Mouse (Mus musculus): Measurements from ENCODE around the gene Rnft1. TPM values are rescaled to one million over a fixed set of nuclear protein-coding genes. Genes with fewer than 3 reads are reported as not detected.
"Not testable (repeated sequence)": the region's sequence is repeated elsewhere in the genome, so short reads cannot be mapped to it uniquely, and the experiment has no call there.

The Rnft1 gene
- 24.2 and 29.7 TPM in 2 replicates for polyA plus RNA-seq (2016; fragmentation: Nextera tagmentation; extraction: Ambion mirVana)

GRCm38 (mm10) chr11:86484101-86484868 is at the start of gene Rnft1:
Gene Rnft1, plus strand, starts transcription at chr11:86484657.
- Histone ChIP-seq H3K36me3 (peaks cover 6% of the 10 kb centered on the region; the same call in 1 of the 2 replicates), H3K27me3 (ENCODE audit: low read depth, poor library complexity, severe bottlenecking) (no peaks in the 10 kb centered on the region), H3K4me1 (peaks cover 13% of the 10 kb centered on the region), H3K27ac (peak within 1 kb of the TSS; percentile 89), H3K9me3 (replicated peaks) (no peaks in the 10 kb centered on the region), H3K4me3 (peak within 1 kb of the TSS; percentile 70)
- DNase-seq (ENCODE audit: low spot score): peak; percentile 98
- WGBS: under 1% methylated on average over 67 of the region's 68 CpGs

- Histone ChIP-seq H3K27me3 (ENCODE audit: low read depth, poor library complexity, severe bottlenecking) (no peaks in the 10 kb centered on the region), H3K4me1 (peaks cover 17% of the 10 kb centered on the region), H3K9me3 (replicated peaks) (no peaks in the 10 kb centered on the region), H3K27ac (no peak overlapping the region), H3K36me3 (no peaks in the 10 kb centered on the region), H3K4me3 (no peak overlapping the region)
- WGBS: 22% methylated on average over 5 of the region's 5 CpGs
- DNase-seq (ENCODE audit: low spot score): peak; percentile 45
Observed at GRCm38 (mm10) chr11:86436843-86437242, 47.6 kb upstream of the Rnft1 start.

GRCm38 (mm10) chr11:86438261-86438660 is 46.2 kb upstream of the Rnft1 start:
- Histone ChIP-seq H3K36me3 (no peaks in the 10 kb centered on the region), H3K4me3 (no peak overlapping the region), H3K9me3 (replicated peaks) (no peaks in the 10 kb centered on the region), H3K27ac (no peak overlapping the region), H3K27me3 (ENCODE audit: low read depth, poor library complexity, severe bottlenecking) (no peaks in the 10 kb centered on the region), H3K4me1 (peaks cover 13% of the 10 kb centered on the region)
- 52% methylated on average over 4 of the region's 4 CpGs for WGBS
- no peak for DNase-seq (ENCODE audit: low spot score)

- H3K4me3 ChIP-seq: no peak overlapping the region
- WGBS: 74% methylated on average over 5 of the region's 5 CpGs
- no peak overlapping the region for H3K27ac ChIP-seq
- peaks cover 7% of the 10 kb centered on the region; the same call in 1 of the 2 replicates for H3K4me1 ChIP-seq
- no peaks in the 10 kb centered on the region for H3K9me3 ChIP-seq (replicated peaks)
- no peak for DNase-seq (ENCODE audit: low spot score)
- H3K36me3 ChIP-seq: no peaks in the 10 kb centered on the region
- H3K27me3 ChIP-seq (ENCODE audit: low read depth, poor library complexity, severe bottlenecking): no peaks in the 10 kb centered on the region
Observed at GRCm38 (mm10) chr11:86440791-86441190, 43.7 kb upstream of the Rnft1 start.

GRCm38 (mm10) chr11:86453991-86454390 is 30.5 kb upstream of the Rnft1 start:
- Histone ChIP-seq H3K4me1 (no peaks in the 10 kb centered on the region), H3K27me3 (ENCODE audit: low read depth, poor library complexity, severe bottlenecking) (no peaks in the 10 kb centered on the region), H3K4me3 (no peak overlapping the region), H3K27ac (no peak overlapping the region), H3K36me3 (no peaks in the 10 kb centered on the region), H3K9me3 (replicated peaks) (no peaks in the 10 kb centered on the region)
- WGBS: 90% methylated on average over 5 of the region's 5 CpGs
- no peak for DNase-seq (ENCODE audit: low spot score)

- no peaks in the 10 kb centered on the region for H3K9me3 ChIP-seq (replicated peaks)
- WGBS: 88% methylated on average over 6 of the region's 6 CpGs
- no peaks in the 10 kb centered on the region for H3K4me1 ChIP-seq
- DNase-seq (ENCODE audit: low spot score): no peak
- no peaks in the 10 kb centered on the region for H3K27me3 ChIP-seq (ENCODE audit: low read depth, poor library complexity, severe bottlenecking)
- H3K4me3 ChIP-seq: no peak overlapping the region
- no peak overlapping the region for H3K27ac ChIP-seq
- H3K36me3 ChIP-seq: no peaks in the 10 kb centered on the region
Observed at GRCm38 (mm10) chr11:86457545-86457944, 26.9 kb upstream of the Rnft1 start.

- Histone ChIP-seq H3K36me3 (no peaks in the 10 kb centered on the region), H3K4me3 (no peak overlapping the region), H3K27ac (no peak overlapping the region), H3K9me3 (replicated peaks) (no peaks in the 10 kb centered on the region), H3K4me1 (no peaks in the 10 kb centered on the region), H3K27me3 (ENCODE audit: low read depth, poor library complexity, severe bottlenecking) (no peaks in the 10 kb centered on the region)
- DNase-seq (ENCODE audit: low spot score): no peak
- WGBS: 91% methylated on average over 6 of the region's 6 CpGs
Observed at GRCm38 (mm10) chr11:86458866-86459265, 25.6 kb upstream of the Rnft1 start.

GRCm38 (mm10) chr11:86462579-86462978 is 21.9 kb upstream of the Rnft1 start:
- DNase-seq (ENCODE audit: low spot score): no peak
- Histone ChIP-seq H3K9me3 (replicated peaks) (no peaks in the 10 kb centered on the region), H3K36me3 (no peaks in the 10 kb centered on the region)

GRCm38 (mm10) chr11:86464275-86464674 is 20.2 kb upstream of the Rnft1 start:
- WGBS: 20% methylated on average over 8 of the region's 8 CpGs
- DNase-seq (ENCODE audit: low spot score): peak; percentile 79
- peaks cover 19% of the 10 kb centered on the region for H3K4me1 ChIP-seq
- not testable (repeated sequence) for H3K36me3 ChIP-seq; H3K27ac ChIP-seq; H3K9me3 ChIP-seq (replicated peaks); H3K27me3 ChIP-seq (ENCODE audit: low read depth, poor library complexity, severe bottlenecking); H3K4me3 ChIP-seq

More at GRCm38 (mm10) chr11:86462579-86462978, 21.9 kb upstream of the Rnft1 start:
- H3K4me3 ChIP-seq: no peak overlapping the region
- no peak overlapping the region for H3K27ac ChIP-seq
- H3K4me1 ChIP-seq: peaks cover 9% of the 10 kb centered on the region; the same call in 1 of the 2 replicates
- H3K27me3 ChIP-seq (ENCODE audit: low read depth, poor library complexity, severe bottlenecking): no peaks in the 10 kb centered on the region

GRCm38 (mm10) chr11:86468345-86468744 is 16.1 kb upstream of the Rnft1 start:
- H3K4me3 ChIP-seq: no peak overlapping the region
- H3K27me3 ChIP-seq (ENCODE audit: low read depth, poor library complexity, severe bottlenecking): no peaks in the 10 kb centered on the region
- WGBS: 83% methylated on average over 8 of the region's 8 CpGs
- no peak for DNase-seq (ENCODE audit: low spot score)
- H3K27ac ChIP-seq: no peak overlapping the region
- no peaks in the 10 kb centered on the region for H3K9me3 ChIP-seq (replicated peaks)
- peaks cover 30% of the 10 kb centered on the region for H3K4me1 ChIP-seq
- H3K36me3 ChIP-seq: no peaks in the 10 kb centered on the region

GRCm38 (mm10) chr11:86468971-86469370 is 15.5 kb upstream of the Rnft1 start:
- Histone ChIP-seq H3K4me3 (no peak overlapping the region), H3K9me3 (replicated peaks) (no peaks in the 10 kb centered on the region), H3K27ac (no peak overlapping the region)

GRCm38 (mm10) chr11:86471785-86472184 is 12.7 kb upstream of the Rnft1 start:
- Histone ChIP-seq H3K4me1 (peaks cover 35% of the 10 kb centered on the region), H3K36me3 (no peaks in the 10 kb centered on the region), H3K9me3 (replicated peaks) (no peaks in the 10 kb centered on the region), H3K27me3 (ENCODE audit: low read depth, poor library complexity, severe bottlenecking) (no peaks in the 10 kb centered on the region), H3K4me3 (no peak overlapping the region), H3K27ac (no peak overlapping the region)
- DNase-seq (ENCODE audit: low spot score): no peak
- 85% methylated on average over 6 of the region's 6 CpGs for WGBS

More at GRCm38 (mm10) chr11:86468971-86469370, 15.5 kb upstream of the Rnft1 start:
- 73% methylated on average over 4 of the region's 4 CpGs for WGBS
- no peaks in the 10 kb centered on the region for H3K36me3 ChIP-seq
- peaks cover 36% of the 10 kb centered on the region for H3K4me1 ChIP-seq
- no peak for DNase-seq (ENCODE audit: low spot score)
- H3K27me3 ChIP-seq (ENCODE audit: low read depth, poor library complexity, severe bottlenecking): no peaks in the 10 kb centered on the region

- H3K27ac ChIP-seq: peak overlapping the region; percentile 50; the same call in 1 of the 2 replicates
- 26% methylated on average over 7 of the region's 7 CpGs for WGBS
- peak overlapping the region; percentile 14; the same call in 1 of the 2 replicates for H3K4me3 ChIP-seq
Observed at GRCm38 (mm10) chr11:86472771-86473171, 11.7 kb upstream of the Rnft1 start.

More at GRCm38 (mm10) chr11:86472771-86473171, 11.7 kb upstream of the Rnft1 start:
- Histone ChIP-seq H3K9me3 (replicated peaks) (no peaks in the 10 kb centered on the region), H3K4me1 (peaks cover 28% of the 10 kb centered on the region), H3K27me3 (ENCODE audit: low read depth, poor library complexity, severe bottlenecking) (no peaks in the 10 kb centered on the region), H3K36me3 (no peaks in the 10 kb centered on the region)
- no peak for DNase-seq (ENCODE audit: low spot score)

Measured in limb, embryonic 10.5 days (tissue).